Mouse (Mus musculus): ENCODE measurements around the gene Hist1h2ad. TPM values are rescaled to one million over a fixed set of nuclear protein-coding genes. Genes with fewer than 3 reads are reported as not detected.
A peak's percentile ranks its signal among the peaks of the same experiment; 100 is the strongest.
"Not testable (repeated sequence)": the region's sequence is repeated elsewhere in the genome, so short reads cannot be mapped to it uniquely, and the experiment has no call there.

Hist1h2ad gene
- polyA plus RNA-seq, 1 experiment, result 3.0 TPM

- no peak for TF ChIP-seq CTCF (IDR thresholded peaks at IDR 0.05; ENCODE audit: borderline replicate concordance, insufficient read depth, low read length)
- no peak for TF ChIP-seq POLR2A (IDR thresholded peaks at IDR 0.05; ENCODE audit: low read depth, low read length)
- Histone ChIP-seq H3K4me3 (ENCODE audit: insufficient read depth, low read length) (no peak overlapping the region), H3K4me1 (ENCODE audit: control insufficient read depth, insufficient read depth, low read length) (peaks cover 3% of the 10 kb centered on the region), H3K27ac (ENCODE audit: insufficient read depth, low read length) (no peak overlapping the region)
Observed at GRCm38 (mm10) chr13:23541497-23541896, 32.7 kb upstream of the Hist1h2ad start.

GRCm38 (mm10) chr13:23542225-23542980 lies 31.8 kb upstream of the Hist1h2ad start:
- TF ChIP-seq POLR2A (IDR thresholded peaks at IDR 0.05; ENCODE audit: low read depth, low read length), result peak; percentile 46; the same call in 1 of the 2 replicates
- H3K4me1 ChIP-seq (ENCODE audit: control insufficient read depth, insufficient read depth, low read length), result not testable (repeated sequence)
- Histone ChIP-seq H3K27ac (ENCODE audit: insufficient read depth, low read length) (peak overlapping the region; percentile 70), H3K4me3 (ENCODE audit: insufficient read depth, low read length) (peak overlapping the region; percentile 54)

GRCm38 (mm10) chr13:23542999-23543607 lies 31.1 kb upstream of the Hist1h2ad start, which contains the start of gene Hist1h2bh:
Hist1h2bh (minus strand) TSS chr13:23543392.
- TF ChIP-seq POLR2A (IDR thresholded peaks at IDR 0.05; ENCODE audit: low read depth, low read length), result peak; percentile 95
- Histone ChIP-seq H3K27ac (ENCODE audit: insufficient read depth, low read length) (peak within 1 kb of the TSS; percentile 79), H3K4me3 (ENCODE audit: insufficient read depth, low read length) (peak within 1 kb of the TSS; percentile 54)
- H3K4me1 ChIP-seq (ENCODE audit: control insufficient read depth, insufficient read depth, low read length), result not testable (repeated sequence)

- Histone ChIP-seq H3K27ac (ENCODE audit: insufficient read depth, low read length) (peak within 1 kb of the TSS; percentile 79), H3K4me1 (ENCODE audit: control insufficient read depth, insufficient read depth, low read length) (no peaks in the 10 kb centered on the region), H3K4me3 (ENCODE audit: insufficient read depth, low read length) (peak within 1 kb of the TSS; percentile 54)
- TF ChIP-seq CTCF (IDR thresholded peaks at IDR 0.05; ENCODE audit: borderline replicate concordance, insufficient read depth, low read length) (no peak), POLR2A (IDR thresholded peaks at IDR 0.05; ENCODE audit: low read depth, low read length) (peak; percentile 96)
Observed at GRCm38 (mm10) chr13:23543965-23544786, 30.0 kb upstream of the Hist1h2ad start, which contains the start of gene Hist1h3f. Hist1h3f (plus strand) TSS chr13:23544052.

- peak overlapping the region; percentile 47 for H3K4me3 ChIP-seq (ENCODE audit: insufficient read depth, low read length)
- not testable (repeated sequence) for H3K4me1 ChIP-seq (ENCODE audit: control insufficient read depth, insufficient read depth, low read length)
- H3K27ac ChIP-seq (ENCODE audit: insufficient read depth, low read length), result peak overlapping the region; percentile 73
Observed at GRCm38 (mm10) chr13:23544787-23545120, 29.4 kb upstream of the Hist1h2ad start.

GRCm38 (mm10) chr13:23546694-23547093 lies 27.5 kb upstream of the Hist1h2ad start:
- TF ChIP-seq CTCF (IDR thresholded peaks at IDR 0.05; ENCODE audit: borderline replicate concordance, insufficient read depth, low read length) (no peak), POLR2A (IDR thresholded peaks at IDR 0.05; ENCODE audit: low read depth, low read length) (no peak)
- H3K27ac ChIP-seq (ENCODE audit: insufficient read depth, low read length), result no peak overlapping the region
- no peak overlapping the region for H3K4me3 ChIP-seq (ENCODE audit: insufficient read depth, low read length)
- no peaks in the 10 kb centered on the region for H3K4me1 ChIP-seq (ENCODE audit: control insufficient read depth, insufficient read depth, low read length)

- Histone ChIP-seq H3K4me3 (ENCODE audit: insufficient read depth, low read length) (peak overlapping the region; percentile 44), H3K4me1 (ENCODE audit: control insufficient read depth, insufficient read depth, low read length) (no peaks in the 10 kb centered on the region; the same call in 1 of the 2 replicates), H3K27ac (ENCODE audit: insufficient read depth, low read length) (peak overlapping the region; percentile 89)
- TF ChIP-seq CTCF (IDR thresholded peaks at IDR 0.05; ENCODE audit: borderline replicate concordance, insufficient read depth, low read length), result no peak
- TF ChIP-seq POLR2A (IDR thresholded peaks at IDR 0.05; ENCODE audit: low read depth, low read length), result peak; percentile 86
Observed at GRCm38 (mm10) chr13:23550761-23551145, 23.4 kb upstream of the Hist1h2ad start.

- peak within 1 kb of the TSS; percentile 89 for H3K27ac ChIP-seq (ENCODE audit: insufficient read depth, low read length)
- H3K4me1 ChIP-seq (ENCODE audit: control insufficient read depth, insufficient read depth, low read length), result not testable (repeated sequence)
- peak within 1 kb of the TSS; percentile 44 for H3K4me3 ChIP-seq (ENCODE audit: insufficient read depth, low read length)
- TF ChIP-seq POLR2A (IDR thresholded peaks at IDR 0.05; ENCODE audit: low read depth, low read length), result peak; percentile 98
Observed at GRCm38 (mm10) chr13:23551146-23551834, 22.9 kb upstream of the Hist1h2ad start, which contains the start of gene Hist1h4f. Hist1h4f (minus strand) TSS chr13:23551648.

Data from embryonic fibroblast, embryonic 13.5 days (primary cell).